Mouse (Mus musculus): ENCODE measurements around the gene Gpr21.
"Not testable (repeated sequence)": the region's sequence is repeated elsewhere in the genome, so short reads cannot be mapped to it uniquely, and the experiment has no call there.

GRCm38 (mm10) chr2:37505856-37506255 is 10.3 kb upstream of the Gpr21 start:
- TF ChIP-seq CTCF (IDR thresholded peaks at IDR 0.05; ENCODE audit: low read depth, low read length); POLR2A (IDR thresholded peaks at IDR 0.05; ENCODE audit: extremely low read depth, insufficient read depth, low read length): not testable (repeated sequence)

Measured in liver, adult 2 months (tissue).